Mouse (Mus musculus): Measurements from ENCODE around the gene H2-D1. TPM values are rescaled to one million over a fixed set of nuclear protein-coding genes. Genes with fewer than 3 reads are reported as not detected.
A peak's percentile ranks its signal among the peaks of the same experiment; 100 is the strongest.

H2-D1 gene
- polyA plus RNA-seq, 2 experiments: 37.1 to 57.2 TPM

- WGBS (ENCODE audit: insufficient replicate concordance): 75% methylated on average over 13 of the region's 13 CpGs
- TF ChIP-seq CTCF (IDR thresholded peaks at IDR 0.05; ENCODE audit: low read depth): no peak
- TF ChIP-seq EP300 (IDR thresholded peaks at IDR 0.05; ENCODE audit: low read depth): no peak
Observed at GRCm38 (mm10) chr17:35261651-35262050, 879 bp upstream of the H2-D1 start.

GRCm38 (mm10) chr17:35263523-35263883, 973 bp downstream of the H2-D1 start:
- Histone ChIP-seq H3K4me3 (ENCODE audit: insufficient read depth in 1 of 2, low read depth in 2 of 2, low read length in 2 of 2) (peak overlapping the region; percentile 75 to 83), H3K4me2 (ENCODE audit: low read depth) (peak overlapping the region; percentile 99), H3K9ac (replicated peaks) (peak overlapping the region; percentile 68), H3K27ac (no peak overlapping the region), H3K4me1 (replicated peaks; ENCODE audit: control insufficient read depth in 2 of 2, insufficient read depth in 2 of 2, low read length in 1 of 2) (peaks cover 3 to 11% of the 10 kb centered on the region in 2 experiments), H3K36me3 (replicated peaks; ENCODE audit: control insufficient read depth, insufficient read depth, low read depth) (no peaks in the 10 kb centered on the region), H3K9me3 (ENCODE audit: control insufficient read depth, low read length) (no peaks in the 10 kb centered on the region), H3K27me3 (ENCODE audit: control insufficient read depth, insufficient read depth, low read length) (no peaks in the 10 kb centered on the region)
- DNase-seq (ENCODE audit: low read depth in 3 of 3, low spot score in 3 of 3): no peak
- 2% methylated on average over 31 of the region's 31 CpGs for WGBS (ENCODE audit: insufficient replicate concordance)
- TF ChIP-seq CTCF (IDR thresholded peaks at IDR 0.05; ENCODE audit: low read depth): no peak
- TF ChIP-seq EP300 (IDR thresholded peaks at IDR 0.05; ENCODE audit: low read depth): no peak
- peak; percentile 29 for ATAC-seq (ENCODE audit: insufficient read depth)

More at GRCm38 (mm10) chr17:35261651-35262050, 879 bp upstream of the H2-D1 start:
- H3K4me1 ChIP-seq (replicated peaks; ENCODE audit: control insufficient read depth in 2 of 2, insufficient read depth in 2 of 2, low read length in 1 of 2): peaks cover 3 to 20% of the 10 kb centered on the region in 2 experiments
- H3K4me3 ChIP-seq (ENCODE audit: insufficient read depth in 1 of 2, low read depth in 2 of 2, low read length in 2 of 2): no peak overlapping the region
- DNase-seq (ENCODE audit: low read depth in 3 of 3, low spot score in 3 of 3): no peak
- no peaks in the 10 kb centered on the region for H3K27me3 ChIP-seq (ENCODE audit: control insufficient read depth, insufficient read depth, low read length)
- no peaks in the 10 kb centered on the region for H3K36me3 ChIP-seq (replicated peaks; ENCODE audit: control insufficient read depth, insufficient read depth, low read depth)
- H3K9ac ChIP-seq (replicated peaks): no peak overlapping the region
- H3K9me3 ChIP-seq (ENCODE audit: control insufficient read depth, low read length): no peaks in the 10 kb centered on the region
- H3K4me2 ChIP-seq (ENCODE audit: low read depth): no peak overlapping the region
- ATAC-seq (ENCODE audit: insufficient read depth): no peak
- no peak overlapping the region for H3K27ac ChIP-seq

GRCm38 (mm10) chr17:35267399-35268086, 5.0 kb downstream of the H2-D1 start:
- Histone ChIP-seq H3K9ac (replicated peaks) (no peak overlapping the region), H3K9me3 (ENCODE audit: control insufficient read depth, low read length) (no peaks in the 10 kb centered on the region), H3K4me2 (ENCODE audit: low read depth) (no peak overlapping the region), H3K27ac (no peak overlapping the region), H3K4me3 (ENCODE audit: insufficient read depth in 1 of 2, low read depth in 2 of 2, low read length in 2 of 2) (no peak overlapping the region), H3K36me3 (replicated peaks; ENCODE audit: control insufficient read depth, insufficient read depth, low read depth) (no peaks in the 10 kb centered on the region), H3K4me1 (replicated peaks; ENCODE audit: control insufficient read depth in 2 of 2, insufficient read depth in 2 of 2, low read length in 1 of 2) (peaks cover 0 to under 1% of the 10 kb centered on the region in 2 experiments; a peak in 3 of 4 replicates), H3K27me3 (ENCODE audit: control insufficient read depth, insufficient read depth, low read length) (no peaks in the 10 kb centered on the region)
- TF ChIP-seq EP300 (IDR thresholded peaks at IDR 0.05; ENCODE audit: low read depth): no peak
- TF ChIP-seq CTCF (IDR thresholded peaks at IDR 0.05; ENCODE audit: low read depth): no peak
- 47% methylated on average over 1 of the region's 1 CpGs for WGBS (ENCODE audit: insufficient replicate concordance)
- DNase-seq (ENCODE audit: low read depth in 3 of 3, low spot score in 3 of 3): no peak
- ATAC-seq (ENCODE audit: insufficient read depth): no peak

GRCm38 (mm10) chr17:35269653-35270347, 7.3 kb downstream of the H2-D1 start:
- Histone ChIP-seq H3K9ac (replicated peaks) (no peak overlapping the region), H3K4me1 (replicated peaks; ENCODE audit: control insufficient read depth in 2 of 2, insufficient read depth in 2 of 2, low read length in 1 of 2) (no peaks in the 10 kb centered on the region; a peak in 1 of 4 replicates), H3K4me2 (ENCODE audit: low read depth) (no peak overlapping the region), H3K36me3 (replicated peaks; ENCODE audit: control insufficient read depth, insufficient read depth, low read depth) (no peaks in the 10 kb centered on the region), H3K9me3 (ENCODE audit: control insufficient read depth, low read length) (no peaks in the 10 kb centered on the region), H3K27me3 (ENCODE audit: control insufficient read depth, insufficient read depth, low read length) (no peaks in the 10 kb centered on the region), H3K4me3 (ENCODE audit: insufficient read depth in 1 of 2, low read depth in 2 of 2, low read length in 2 of 2) (no peak overlapping the region), H3K27ac (no peak overlapping the region)
- 20% methylated on average over 3 of the region's 3 CpGs for WGBS (ENCODE audit: insufficient replicate concordance)
- ATAC-seq (ENCODE audit: insufficient read depth): no peak
- DNase-seq (ENCODE audit: low read depth in 3 of 3, low spot score in 3 of 3): peak in 2 of 3 experiments; percentile 44 to 53
- TF ChIP-seq EP300 (IDR thresholded peaks at IDR 0.05; ENCODE audit: low read depth): no peak
- no peak for TF ChIP-seq CTCF (IDR thresholded peaks at IDR 0.05; ENCODE audit: low read depth)

- 46% methylated on average over 3 of the region's 3 CpGs for WGBS (ENCODE audit: insufficient replicate concordance)
- ATAC-seq (ENCODE audit: insufficient read depth) (no peak), DNase-seq (ENCODE audit: low read depth in 3 of 3, low spot score in 3 of 3) (no peak)
- Histone ChIP-seq H3K27ac (no peak overlapping the region), H3K4me3 (ENCODE audit: insufficient read depth in 1 of 2, low read depth in 2 of 2, low read length in 2 of 2) (no peak overlapping the region), H3K4me1 (replicated peaks; ENCODE audit: control insufficient read depth in 2 of 2, insufficient read depth in 2 of 2, low read length in 1 of 2) (no peaks in the 10 kb centered on the region; a peak in 1 of 4 replicates), H3K27me3 (ENCODE audit: control insufficient read depth, insufficient read depth, low read length) (peaks cover 8% of the 10 kb centered on the region), H3K36me3 (replicated peaks; ENCODE audit: control insufficient read depth, insufficient read depth, low read depth) (no peaks in the 10 kb centered on the region), H3K9me3 (ENCODE audit: control insufficient read depth, low read length) (no peaks in the 10 kb centered on the region), H3K9ac (replicated peaks) (no peak overlapping the region), H3K4me2 (ENCODE audit: low read depth) (no peak overlapping the region)
- TF ChIP-seq CTCF (IDR thresholded peaks at IDR 0.05; ENCODE audit: low read depth) (no peak), EP300 (IDR thresholded peaks at IDR 0.05; ENCODE audit: low read depth) (no peak)
Observed at GRCm38 (mm10) chr17:35272249-35272648, 9.7 kb downstream of the H2-D1 start.
